Mouse (Mus musculus) stomach, postnatal 0 days (tissue): Measurements from ENCODE around the gene Timm17a.

Source experiments
- CTCF ChIP-seq: IDR thresholded peaks from 2 replicates; pipeline ENCODE4 v1.5.1; 2016; ENCODE audit warnings: antibody characterized with exemption, low read depth, mild to moderate bottlenecking, moderate library complexity
- EP300 ChIP-seq: optimal IDR thresholded peaks from 2 replicates; pipeline ENCODE3; 2016; ENCODE audit warnings: antibody characterized with exemption

DNA sequence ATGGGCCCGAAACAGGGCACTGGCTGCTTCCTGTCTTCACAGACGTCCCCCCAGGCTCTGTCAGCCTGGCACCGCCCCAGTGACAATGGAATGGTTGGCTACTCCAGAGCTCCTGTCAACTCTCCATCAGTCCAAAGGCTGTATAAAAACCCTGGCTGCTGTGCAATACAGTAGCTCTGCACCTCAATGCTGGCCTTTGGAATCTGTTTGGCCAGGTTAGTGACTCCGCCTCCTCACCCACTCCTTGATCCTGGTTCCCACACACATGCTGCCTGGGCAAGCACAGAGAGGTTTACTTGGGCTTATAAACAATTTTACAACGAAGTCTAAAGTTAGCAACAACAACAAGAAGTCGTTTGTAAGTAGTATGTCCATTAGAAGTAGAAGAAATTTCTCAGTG lies 2.2 kb downstream of the Timm17a start:
- TF ChIP-seq EP300 (no peak), CTCF (no peak)
